Mouse (Mus musculus) 416B (cell line): ENCODE measurements around the gene Acsl4.
A peak's percentile ranks its signal among the peaks of the same experiment; 100 is the strongest.

Experiments
- DNase-seq: peaks from one replicate; pipeline ENCODE4 v3.0.0; 2011; ENCODE audit warnings: low read depth

Gene Acsl4

DNA sequence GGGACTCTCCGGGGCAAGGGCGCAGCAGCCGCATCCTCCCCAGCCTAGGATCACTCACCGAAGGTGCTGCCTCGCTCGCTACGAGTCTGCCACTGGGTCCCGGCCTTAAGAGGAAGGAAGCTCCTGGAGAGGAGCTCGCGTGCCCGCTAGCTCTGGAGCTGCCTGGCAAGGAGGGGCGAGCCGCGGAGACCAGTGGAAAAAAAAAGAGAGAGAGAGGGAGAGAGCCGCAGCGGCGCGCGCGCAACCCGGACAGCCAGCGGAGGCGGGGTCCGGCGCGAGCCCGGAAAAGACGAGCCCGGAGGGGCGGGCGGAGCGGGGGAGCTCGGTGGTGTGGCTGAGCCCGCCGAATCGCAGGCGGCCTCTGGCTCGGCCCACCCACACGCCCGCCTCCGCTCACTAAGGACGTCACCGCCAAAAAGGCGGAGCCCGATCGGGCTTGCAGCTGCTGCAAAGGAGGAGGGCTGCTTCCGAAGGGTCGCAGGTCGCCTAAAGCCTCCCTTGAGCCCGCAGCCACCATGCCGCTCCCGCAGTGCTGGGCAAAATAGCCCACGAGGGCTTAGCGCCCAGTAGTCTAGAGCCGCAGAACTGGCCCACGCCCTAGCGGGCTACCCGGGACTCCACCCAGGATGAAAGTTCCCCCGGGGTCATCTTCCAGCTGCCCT, at the start of gene Acsl4:
Gene Acsl4, minus strand, starts transcription at position 289 of the 662 bp plus-strand sequence.
- peak; percentile 91 for DNase-seq

DNA sequence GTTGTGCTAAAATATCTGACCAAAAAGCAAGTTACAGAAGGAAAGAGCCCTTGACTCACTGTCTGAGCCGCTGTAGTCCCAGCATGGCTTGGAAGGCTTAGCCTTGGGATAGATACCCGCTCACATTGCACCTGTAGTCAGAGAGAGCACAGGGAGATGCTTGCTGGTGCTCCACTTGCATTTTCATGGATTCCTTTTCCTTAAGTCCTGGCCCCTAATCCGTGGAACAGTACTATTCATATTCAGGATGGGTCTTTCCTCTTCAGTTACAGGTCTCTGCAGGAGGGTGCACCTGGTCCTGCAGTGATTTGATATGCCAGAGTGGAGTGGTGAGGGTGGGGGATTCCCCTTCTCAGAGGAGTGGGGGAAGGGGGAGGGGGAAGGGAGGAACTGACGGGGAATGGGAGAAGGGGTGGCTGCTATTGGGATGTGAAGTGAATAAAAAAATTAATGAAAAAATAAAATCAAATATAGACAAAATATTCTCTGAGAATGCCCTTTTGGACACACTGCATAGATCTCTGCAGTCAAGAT, 47.7 kb upstream of the Acsl4 start:
- no peak for DNase-seq

DNA sequence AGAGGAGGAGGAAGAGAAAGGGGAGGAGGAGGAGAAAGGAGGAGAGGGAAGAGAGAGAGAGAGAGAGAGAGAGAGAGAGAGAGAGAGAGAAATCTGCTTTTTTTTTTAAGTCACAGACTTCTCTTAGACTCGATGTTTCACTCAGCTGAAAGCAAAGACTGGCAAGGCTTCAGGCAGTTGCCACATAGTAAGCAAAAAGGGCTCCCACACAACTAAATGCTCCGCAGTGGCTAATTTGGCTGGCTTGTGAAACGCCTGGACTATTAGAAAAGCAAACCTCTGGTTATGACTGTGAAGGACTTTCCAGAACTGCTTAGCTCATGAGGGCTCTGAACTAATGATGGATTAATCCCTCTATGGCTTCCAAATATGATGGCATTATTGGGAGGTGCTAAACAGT, 42.5 kb upstream of the Acsl4 start:
- DNase-seq = no peak

DNA sequence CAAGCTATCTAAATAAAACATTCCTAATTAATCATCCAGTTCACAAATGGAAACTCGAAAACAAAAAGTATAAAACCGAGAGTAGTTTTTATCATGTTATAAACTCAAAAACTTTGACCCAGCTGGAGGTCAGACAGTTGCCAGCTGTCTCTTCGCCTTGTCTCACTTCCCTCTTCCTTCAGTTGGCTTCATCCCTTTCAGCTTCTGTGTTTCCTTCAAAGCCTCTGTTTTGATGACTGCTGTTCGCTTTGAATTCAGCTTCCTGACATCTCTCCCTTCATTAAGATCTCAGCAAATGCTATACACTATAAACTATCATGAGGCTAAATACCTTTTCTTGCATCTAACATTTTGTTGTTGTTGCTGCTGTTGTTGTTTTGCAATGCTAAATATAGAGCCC, 36.8 kb upstream of the Acsl4 start:
- DNase-seq = no peak

DNA sequence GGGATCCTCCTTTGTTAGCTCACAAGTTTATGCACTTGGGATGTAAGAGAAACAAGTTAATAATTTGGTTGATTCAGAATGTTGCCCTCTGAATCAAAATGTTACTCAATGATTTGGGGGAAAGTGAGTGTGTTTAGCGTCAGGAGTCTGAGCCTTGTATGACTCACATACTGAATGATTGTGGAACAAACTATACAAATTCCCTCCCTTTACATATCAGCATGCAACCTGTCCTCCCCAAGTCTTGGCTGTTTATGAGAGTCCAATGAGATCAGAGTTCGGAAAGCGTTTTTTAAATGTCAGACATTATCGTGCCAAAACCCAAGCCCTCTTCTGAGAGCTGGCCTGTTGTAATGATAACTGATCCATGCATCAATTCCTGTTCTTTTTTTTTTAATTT, 36.3 kb upstream of the Acsl4 start:
- DNase-seq = peak; percentile 18

DNA sequence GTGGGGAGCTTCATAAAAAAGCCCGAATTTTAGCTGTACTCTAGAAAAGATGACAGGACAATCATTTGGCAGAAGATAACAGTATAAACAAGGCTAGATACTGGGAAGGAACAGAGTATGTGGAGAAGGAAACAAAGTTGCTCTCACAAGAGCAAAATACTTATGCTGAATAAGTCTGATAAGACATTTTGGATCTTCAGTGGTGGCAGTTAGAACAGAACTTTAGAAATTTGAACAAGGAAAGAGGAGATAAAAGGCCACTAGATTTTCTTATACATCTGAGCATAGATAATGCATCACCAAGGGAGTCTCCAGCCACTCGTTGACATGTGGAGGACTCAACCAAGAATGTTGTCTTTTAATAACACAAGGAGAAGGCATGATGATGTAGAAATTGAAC, 23.5 kb upstream of the Acsl4 start:
- no peak for DNase-seq

DNA sequence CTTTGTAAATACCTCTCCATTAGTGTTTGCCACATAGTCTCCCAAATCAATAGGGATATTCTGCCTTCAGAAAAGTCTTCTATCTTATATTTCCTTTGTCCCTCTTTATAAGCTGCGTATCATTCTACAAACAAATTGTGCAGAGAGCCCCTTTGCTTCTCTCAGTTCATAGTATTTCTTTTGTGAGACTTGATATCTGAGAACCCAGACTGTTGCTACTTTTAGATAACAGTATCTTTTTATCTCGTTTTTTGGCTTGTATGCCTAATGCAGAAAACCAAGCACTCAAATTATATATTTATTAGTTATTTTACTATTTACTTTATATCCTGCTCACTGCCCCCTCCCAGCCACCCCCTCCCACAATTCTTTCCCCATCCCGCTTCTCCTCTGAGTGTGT, 19.7 kb upstream of the Acsl4 start:
- no peak for DNase-seq

DNA sequence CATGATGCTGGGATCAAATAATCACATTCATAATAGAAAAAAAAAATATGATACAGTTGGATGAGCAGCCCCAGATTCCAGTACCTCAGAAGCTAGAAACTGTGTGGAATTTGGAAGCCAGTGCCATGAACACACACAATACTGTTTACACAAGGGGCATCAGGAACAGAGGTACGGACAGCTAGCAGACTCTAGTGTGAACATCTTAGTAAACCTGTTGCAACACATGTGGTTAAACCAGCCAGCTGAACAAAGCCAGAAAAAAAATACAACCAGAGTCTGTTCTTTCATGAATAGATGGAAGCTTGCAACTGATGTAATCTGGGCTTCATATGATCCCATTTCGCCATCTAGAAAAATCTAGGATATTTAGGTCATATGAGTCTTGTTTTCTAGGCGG, 19.0 kb upstream of the Acsl4 start:
- DNase-seq = peak; percentile 33

DNA sequence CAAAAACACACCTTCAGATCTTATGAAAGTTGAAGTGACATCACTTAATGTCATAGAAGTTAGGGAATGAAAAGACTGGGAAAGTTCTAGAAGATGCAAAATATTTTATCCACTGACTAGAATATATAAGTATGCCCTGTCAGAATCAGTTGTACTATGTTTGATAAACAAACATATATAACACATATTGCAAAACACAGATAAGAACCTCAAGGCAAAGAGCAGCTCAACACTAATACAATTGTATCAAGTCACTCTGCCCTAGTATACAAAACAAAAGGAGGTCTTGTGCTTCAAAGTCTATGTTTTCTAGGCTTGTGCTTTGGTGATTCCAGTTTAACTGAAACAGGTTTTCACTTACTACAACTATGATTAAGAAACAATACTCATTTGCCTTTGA, 12.8 kb upstream of the Acsl4 start:
- DNase-seq = no peak

DNA sequence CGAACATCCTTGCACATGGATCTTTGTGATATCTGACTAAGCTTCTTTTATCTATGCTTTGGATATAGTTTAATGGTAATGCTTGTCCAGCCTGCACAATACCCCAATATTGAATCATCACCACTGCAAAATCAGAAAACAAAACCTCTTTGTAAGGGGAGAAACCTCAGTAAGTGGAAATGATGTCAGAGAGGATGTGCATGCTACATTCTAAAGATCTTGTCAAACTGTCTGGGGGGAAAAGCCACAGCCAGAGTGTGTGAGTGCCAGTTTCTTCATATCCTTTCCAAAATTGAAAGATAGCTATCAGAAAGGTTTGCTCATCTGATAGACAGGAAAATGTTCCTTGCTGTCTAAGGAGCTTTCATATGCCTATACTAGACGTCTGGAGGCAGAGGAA, 8.3 kb upstream of the Acsl4 start:
- peak; percentile 75 for DNase-seq

DNA sequence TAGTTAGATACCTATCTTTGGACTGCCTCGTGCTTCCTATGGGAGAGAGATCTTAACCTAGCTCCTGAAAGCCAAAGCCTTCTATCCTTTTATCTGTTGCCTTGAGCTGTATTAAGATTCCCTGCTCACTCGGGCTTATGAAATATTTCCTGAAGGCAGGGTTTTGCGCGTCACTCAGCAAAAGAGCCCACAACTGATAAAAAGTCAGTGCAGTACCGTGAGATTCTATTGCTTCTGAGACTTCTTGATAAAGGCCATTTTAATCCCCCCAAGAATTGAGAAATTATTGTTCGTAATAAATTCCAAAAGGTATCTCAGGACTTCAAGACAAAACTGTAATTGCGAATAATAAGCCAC, 552 bp upstream of the Acsl4 start:
- no peak for DNase-seq

DNA sequence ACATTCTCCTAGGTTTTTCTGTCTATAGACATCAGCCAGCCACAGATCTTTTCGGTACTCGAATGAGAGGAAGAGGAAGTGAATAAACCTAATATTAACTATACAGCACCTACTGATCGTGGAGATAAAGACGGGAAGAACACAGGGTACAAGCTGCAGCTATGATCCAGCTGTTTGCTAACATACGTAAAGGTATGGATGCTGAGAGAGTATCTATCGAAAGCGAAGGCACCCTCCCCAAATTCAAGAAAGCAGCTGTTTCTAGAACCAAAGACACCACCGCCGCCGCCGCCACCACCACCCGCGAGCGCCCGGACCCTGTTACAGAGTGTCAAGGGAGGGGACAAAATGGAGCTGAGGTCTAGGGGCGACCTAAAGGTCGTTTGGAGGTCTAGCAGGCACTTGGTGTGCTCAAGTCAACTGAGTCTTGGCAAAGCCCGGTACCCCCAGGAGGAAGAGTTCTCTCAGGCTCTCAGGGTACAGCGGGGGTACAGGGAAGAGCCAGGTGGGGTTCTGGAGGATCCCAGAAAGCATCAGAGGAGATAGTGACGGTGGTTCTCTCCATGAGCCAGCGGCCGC, 665 bp downstream of the Acsl4 start:
- peak; percentile 64 for DNase-seq

DNA sequence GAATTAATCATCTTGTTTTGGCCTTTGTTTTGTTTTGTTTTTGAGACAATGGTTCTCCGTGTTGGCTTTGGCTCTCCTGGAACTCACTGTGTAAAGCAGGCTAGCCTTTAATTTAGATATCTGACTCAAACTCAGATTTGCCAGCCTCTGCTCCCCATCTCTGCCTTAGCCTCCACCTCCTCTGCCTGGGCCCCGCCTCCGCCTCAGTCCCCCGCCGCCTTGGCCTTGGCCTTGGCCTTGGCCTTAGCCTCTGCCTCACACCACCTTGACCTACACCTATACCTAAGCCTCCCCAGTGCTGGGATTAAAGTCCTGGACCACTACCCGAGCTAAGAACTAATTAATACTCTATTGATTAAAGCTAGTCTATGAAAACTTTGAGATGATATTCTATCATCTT, 2.2 kb downstream of the Acsl4 start:
- DNase-seq = no peak

DNA sequence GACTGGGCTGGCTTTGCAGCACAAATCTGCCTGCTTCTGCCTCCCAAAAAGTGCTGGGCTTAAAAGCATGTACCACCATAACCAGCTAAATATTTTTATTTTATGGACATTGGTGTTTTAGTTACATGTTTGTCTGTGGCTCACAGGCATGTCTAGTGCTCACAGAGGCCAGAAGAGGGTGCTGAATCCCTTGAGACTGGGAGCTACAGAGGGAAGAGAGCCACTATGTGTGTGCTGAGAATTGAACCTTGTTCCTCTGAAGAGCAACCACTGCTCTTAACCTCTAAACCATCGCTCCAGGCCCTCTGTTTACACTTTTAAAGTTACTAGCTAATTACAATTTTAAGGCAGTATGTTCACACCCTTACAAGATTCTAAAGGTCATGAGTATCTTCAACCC, 2.7 kb downstream of the Acsl4 start:
- peak; percentile 47 for DNase-seq

DNA sequence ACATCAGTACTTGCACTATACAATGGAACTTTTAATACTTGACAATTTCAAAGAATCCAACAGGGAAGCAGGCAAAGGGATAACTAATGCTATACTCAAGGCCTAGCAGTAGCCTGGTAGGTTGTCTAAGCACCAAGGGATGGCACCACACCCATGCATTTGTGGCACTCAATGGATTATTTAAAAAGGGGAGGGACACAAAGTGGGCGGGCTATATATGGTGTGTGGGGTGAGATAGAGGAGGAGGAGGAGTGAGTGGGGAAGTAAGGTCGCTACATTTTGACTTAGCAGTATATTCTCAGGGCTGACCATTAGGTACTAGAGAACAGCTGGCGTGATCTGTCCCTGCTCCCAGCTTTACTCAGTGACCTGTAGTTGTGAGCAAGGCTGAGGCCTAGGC, 5.4 kb downstream of the Acsl4 start:
- DNase-seq = peak; percentile 53

DNA sequence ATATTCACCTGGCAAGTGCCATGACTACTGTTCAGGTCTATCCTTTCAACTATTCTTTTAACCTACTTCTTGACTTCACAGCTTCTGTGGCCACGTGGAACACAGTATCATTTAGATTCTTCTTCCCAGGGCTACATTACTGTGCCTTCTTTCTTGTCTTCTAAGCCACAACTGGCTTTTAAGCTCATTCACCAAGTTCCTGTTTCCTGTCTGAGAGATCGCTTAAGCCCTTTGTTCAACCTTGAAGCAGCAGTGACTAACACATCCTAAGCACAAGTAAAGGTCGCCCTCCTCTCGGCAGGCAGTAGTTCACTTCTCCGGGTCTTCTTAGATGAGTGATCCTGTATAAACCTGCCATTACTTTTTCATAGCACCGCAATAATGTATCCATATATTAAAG, 10.4 kb downstream of the Acsl4 start:
- peak; percentile 84 for DNase-seq

DNA sequence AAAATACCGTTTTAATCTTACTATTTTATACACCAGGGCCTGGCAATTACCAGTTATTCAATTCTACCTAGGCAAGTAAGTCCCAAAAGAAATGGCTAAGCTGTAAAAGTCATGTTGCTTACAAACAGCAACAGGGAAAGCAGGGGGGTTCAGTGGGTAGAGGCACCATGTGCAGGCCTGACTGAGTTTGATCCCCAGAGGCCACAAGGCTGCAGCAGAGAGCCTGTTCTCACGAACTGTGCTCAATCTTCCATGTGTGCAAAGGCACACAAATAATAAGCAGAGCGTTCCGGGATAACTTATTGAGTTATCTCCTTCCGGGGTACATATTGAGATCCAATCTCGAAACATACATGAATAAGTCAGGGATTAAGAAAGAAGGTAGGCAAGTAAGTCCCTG, 12.3 kb downstream of the Acsl4 start:
- DNase-seq = no peak

DNA sequence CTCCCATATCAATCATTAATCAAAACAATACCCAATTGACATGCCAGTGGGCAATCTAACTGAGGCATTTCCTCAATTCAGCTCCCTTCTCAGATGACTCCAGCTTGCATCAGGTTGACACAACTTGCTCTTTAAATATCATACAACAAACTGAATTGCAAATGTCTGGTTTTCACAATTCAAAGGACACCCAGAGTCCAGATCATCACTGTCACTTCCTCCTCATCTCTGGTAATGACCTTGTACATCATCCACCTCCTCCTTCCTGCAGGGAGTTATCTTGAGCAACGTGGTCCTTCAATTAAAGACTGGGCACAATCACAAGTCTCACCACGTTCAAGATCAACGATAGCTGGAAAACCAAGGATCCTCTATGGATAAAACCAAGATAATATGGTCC, 13.0 kb downstream of the Acsl4 start:
- peak; percentile 51 for DNase-seq

DNA sequence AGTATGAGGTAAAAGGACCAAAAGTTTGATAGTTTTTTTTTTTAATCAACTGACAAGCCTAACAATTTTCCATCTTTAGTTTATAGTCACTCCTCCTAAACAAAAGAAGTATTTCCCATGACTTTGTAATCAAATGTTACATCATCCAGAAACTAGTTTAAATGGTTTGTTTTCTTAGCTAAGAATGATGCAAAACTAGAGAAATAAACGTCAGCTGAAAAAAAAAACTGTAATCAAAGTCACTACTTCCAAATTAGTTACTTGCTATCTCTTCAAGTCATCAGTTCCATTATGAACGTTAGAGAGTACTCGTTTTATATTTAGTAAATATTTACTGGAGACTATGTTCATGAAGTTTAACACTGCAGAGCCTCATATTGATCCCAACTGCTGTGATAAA, 13.6 kb downstream of the Acsl4 start:
- no peak for DNase-seq

DNA sequence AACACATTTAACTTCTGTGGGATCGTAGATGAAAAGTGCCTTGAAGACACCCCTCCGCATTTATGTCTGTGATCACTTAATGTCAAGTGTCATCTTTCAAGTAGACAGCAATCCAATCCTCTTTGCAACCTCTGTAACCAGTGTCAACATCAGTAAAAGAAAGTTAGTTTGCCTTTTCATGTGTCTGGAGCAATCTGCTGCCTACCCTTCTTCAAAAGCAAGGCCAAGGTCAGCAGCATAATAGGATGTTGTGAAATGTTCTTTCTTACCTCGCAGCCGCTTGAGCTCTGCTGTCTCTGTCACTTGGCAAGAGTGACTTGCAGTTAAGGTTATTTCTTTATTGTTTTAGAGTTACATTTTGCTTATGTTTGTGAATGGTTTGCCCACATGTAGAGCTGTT, 14.8 kb downstream of the Acsl4 start:
- peak; percentile 61 for DNase-seq

DNA sequence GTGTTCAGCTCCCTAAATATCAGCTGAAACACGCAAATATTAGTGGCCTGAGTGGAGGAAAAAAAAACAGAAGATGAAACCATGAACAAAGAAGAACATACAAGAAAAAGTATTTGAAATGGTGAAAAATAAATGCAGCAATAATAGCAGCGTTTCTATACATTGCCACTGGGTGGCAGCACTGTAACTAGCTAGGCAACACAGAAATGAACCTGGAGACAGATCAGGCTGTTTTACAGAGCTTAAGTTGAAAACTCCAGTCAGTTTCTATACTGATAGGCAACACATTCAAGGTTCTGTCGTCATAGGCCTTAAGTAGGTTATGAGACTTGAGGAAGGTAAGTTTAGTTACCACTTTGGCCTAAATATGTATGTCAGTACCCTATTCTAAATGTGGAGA, 17.9 kb downstream of the Acsl4 start:
- peak; percentile 75 for DNase-seq

DNA sequence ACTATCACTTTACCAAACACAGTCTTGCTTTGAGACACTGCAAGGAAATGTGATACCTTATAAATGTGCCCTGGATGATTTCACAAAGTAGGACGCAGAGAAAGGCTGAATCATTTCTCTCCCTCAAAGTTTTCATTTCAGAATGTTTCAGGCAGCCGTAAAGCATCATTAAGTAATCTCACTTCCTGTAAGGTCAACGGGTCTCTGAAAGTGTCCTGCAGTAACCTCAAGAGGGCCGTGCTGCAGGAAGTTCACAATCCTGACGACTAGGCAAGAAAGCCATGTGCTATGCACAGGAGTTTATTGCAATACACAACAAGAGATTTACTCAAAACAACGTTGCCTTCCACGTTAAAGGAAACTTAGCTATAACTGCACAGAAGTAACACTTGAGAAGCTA, 20.4 kb downstream of the Acsl4 start:
- DNase-seq = peak; percentile 87

DNA sequence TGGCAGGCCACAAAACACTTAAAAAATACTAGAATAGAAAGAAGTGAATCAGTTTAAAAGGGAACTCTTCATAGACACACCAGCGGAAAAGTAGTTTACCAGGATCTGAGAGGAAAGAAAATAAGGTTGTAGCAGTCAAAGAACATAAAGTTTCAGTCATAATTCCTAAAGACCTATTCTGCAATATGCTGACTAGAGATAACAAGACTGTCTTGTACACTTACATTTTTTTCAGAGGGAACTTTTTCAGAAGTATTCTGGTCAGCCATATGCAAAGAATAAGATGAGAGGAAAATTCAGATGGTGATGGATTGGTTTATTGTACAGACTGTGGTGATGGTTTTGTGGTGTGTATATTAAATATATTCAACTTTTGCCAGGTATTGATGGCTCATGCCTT, 26.5 kb downstream of the Acsl4 start:
- DNase-seq = no peak

DNA sequence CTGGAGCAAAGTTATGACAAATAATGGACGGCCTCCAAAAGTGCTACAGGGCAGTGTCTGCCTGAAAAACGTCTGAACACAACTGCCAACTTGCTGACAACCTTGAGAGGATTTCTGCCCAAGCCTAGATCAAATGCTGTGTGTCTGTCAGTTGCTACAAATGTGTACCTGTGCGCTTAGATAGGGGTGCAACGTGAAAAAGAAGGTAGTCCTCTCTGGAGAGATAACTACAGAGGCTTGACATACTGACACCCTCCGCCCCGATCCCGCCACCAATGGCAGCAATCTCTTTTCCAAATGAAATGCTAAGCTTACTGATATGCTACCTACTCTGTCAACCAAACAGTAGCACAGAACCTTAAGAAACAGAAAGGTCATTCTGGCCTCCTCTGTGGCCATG, 31.3 kb downstream of the Acsl4 start:
- DNase-seq = no peak
